Mouse (Mus musculus): ENCODE measurements around the gene Msln. TPM values are rescaled to one million over a fixed set of nuclear protein-coding genes. Genes with fewer than 3 reads are reported as not detected.

Gene Msln
- polyA plus RNA-seq, 1 experiment from 2014 or later, result 0.27 TPM

- no peaks in the 10 kb centered on the region for H3K9me3 ChIP-seq
- no peaks in the 10 kb centered on the region for H3K36me3 ChIP-seq
- H3K9ac ChIP-seq, result no peak overlapping the region
- H3K4me2 ChIP-seq (replicated peaks), result no peak overlapping the region
- no peak overlapping the region for H3K27ac ChIP-seq
- no peak overlapping the region for H3K4me3 ChIP-seq
- no peak for ATAC-seq (ENCODE audit: low FRiP score, low read depth)
- no peaks in the 10 kb centered on the region for H3K4me1 ChIP-seq
- H3K27me3 ChIP-seq (replicated peaks), result no peaks in the 10 kb centered on the region; the same call in 1 of the 2 replicates
- 30% methylated on average over 3 of the region's 3 CpGs for WGBS
These were observed 8.4 kb upstream of the Msln start for GRCm38 (mm10) chr17:25762591-25762990.

- no peaks in the 10 kb centered on the region for H3K9me3 ChIP-seq
- no peak overlapping the region for H3K9ac ChIP-seq
- no peak overlapping the region for H3K4me3 ChIP-seq
- no peak overlapping the region for H3K27ac ChIP-seq
- WGBS, result 59% methylated on average over 4 of the region's 4 CpGs
- no peaks in the 10 kb centered on the region for H3K36me3 ChIP-seq
- no peak for ATAC-seq (ENCODE audit: low FRiP score, low read depth)
- no peaks in the 10 kb centered on the region for H3K4me1 ChIP-seq
- no peaks in the 10 kb centered on the region for H3K27me3 ChIP-seq (replicated peaks)
- H3K4me2 ChIP-seq (replicated peaks), result no peak overlapping the region
These were observed 7.4 kb upstream of the Msln start for GRCm38 (mm10) chr17:25761561-25761970.

- no peak overlapping the region for H3K4me3 ChIP-seq
- H3K4me2 ChIP-seq (replicated peaks), result no peak overlapping the region
- ATAC-seq (ENCODE audit: low FRiP score, low read depth), result no peak
- H3K36me3 ChIP-seq, result no peaks in the 10 kb centered on the region
- no peaks in the 10 kb centered on the region for H3K9me3 ChIP-seq
- H3K27me3 ChIP-seq (replicated peaks), result no peaks in the 10 kb centered on the region
- H3K4me1 ChIP-seq, result no peaks in the 10 kb centered on the region
- H3K9ac ChIP-seq, result no peak overlapping the region
- 75% methylated on average over 8 of the region's 8 CpGs for WGBS
- no peak overlapping the region for H3K27ac ChIP-seq
These were observed 6.0 kb upstream of the Msln start for GRCm38 (mm10) chr17:25760148-25760547.

- Histone ChIP-seq H3K4me3 (no peak overlapping the region), H3K9me3 (no peaks in the 10 kb centered on the region), H3K9ac (no peak overlapping the region), H3K36me3 (no peaks in the 10 kb centered on the region), H3K4me2 (replicated peaks) (no peak overlapping the region), H3K4me1 (no peaks in the 10 kb centered on the region), H3K27me3 (replicated peaks) (no peaks in the 10 kb centered on the region; the same call in 1 of the 2 replicates), H3K27ac (no peak overlapping the region)
- ATAC-seq (ENCODE audit: low FRiP score, low read depth), result no peak
- WGBS, result 80% methylated on average over 3 of the region's 3 CpGs
These were observed 3.5 kb upstream of the Msln start for GRCm38 (mm10) chr17:25757691-25758090.

GRCm38 (mm10) chr17:25756378-25757242, 2.4 kb upstream of the Msln start:
- H3K27ac ChIP-seq, result no peak overlapping the region
- H3K4me1 ChIP-seq, result 0 out of 2 replicates have a peak, but pooled peaks cover 2% of the 10 kb centered on the region
- no peak overlapping the region for H3K4me2 ChIP-seq (replicated peaks)
- H3K4me3 ChIP-seq, result no peak overlapping the region
- H3K36me3 ChIP-seq, result no peaks in the 10 kb centered on the region
- ATAC-seq (ENCODE audit: low FRiP score, low read depth), result no peak
- no peak overlapping the region for H3K9ac ChIP-seq
- no peaks in the 10 kb centered on the region for H3K9me3 ChIP-seq
- no peaks in the 10 kb centered on the region; the same call in 1 of the 2 replicates for H3K27me3 ChIP-seq (replicated peaks)
- 83% methylated on average over 9 of the region's 9 CpGs for WGBS

GRCm38 (mm10) chr17:25755627-25756377, 1.6 kb upstream of the Msln start:
- no peaks in the 10 kb centered on the region for H3K9me3 ChIP-seq
- H3K27me3 ChIP-seq (replicated peaks), result no peaks in the 10 kb centered on the region; the same call in 1 of the 2 replicates
- H3K36me3 ChIP-seq, result no peaks in the 10 kb centered on the region
- H3K4me2 ChIP-seq (replicated peaks), result no peak overlapping the region
- ATAC-seq (ENCODE audit: low FRiP score, low read depth), result no peak
- no peak overlapping the region for H3K4me3 ChIP-seq
- H3K4me1 ChIP-seq, result 0 out of 2 replicates have a peak, but pooled peaks cover 5% of the 10 kb centered on the region
- no peak overlapping the region for H3K27ac ChIP-seq
- WGBS, result 66% methylated on average over 4 of the region's 4 CpGs
- H3K9ac ChIP-seq, result no peak overlapping the region

GRCm38 (mm10) chr17:25755086-25755485, 908 bp upstream of the Msln start:
- Histone ChIP-seq H3K4me1 (0 out of 2 replicates have a peak, but pooled peaks cover 5% of the 10 kb centered on the region), H3K27ac (no peak overlapping the region), H3K9ac (no peak overlapping the region), H3K27me3 (replicated peaks) (no peaks in the 10 kb centered on the region; the same call in 1 of the 2 replicates), H3K36me3 (no peaks in the 10 kb centered on the region), H3K9me3 (no peaks in the 10 kb centered on the region), H3K4me3 (no peak overlapping the region), H3K4me2 (replicated peaks) (no peak overlapping the region)
- 72% methylated on average over 4 of the region's 4 CpGs for WGBS
- ATAC-seq (ENCODE audit: low FRiP score, low read depth), result no peak

- no peaks in the 10 kb centered on the region; the same call in 1 of the 2 replicates for H3K27me3 ChIP-seq (replicated peaks)
- 57% methylated on average over 5 of the region's 5 CpGs for WGBS
- no peak overlapping the region for H3K9ac ChIP-seq
- H3K9me3 ChIP-seq, result no peaks in the 10 kb centered on the region
- H3K27ac ChIP-seq, result no peak overlapping the region
- H3K36me3 ChIP-seq, result no peaks in the 10 kb centered on the region
- 0 out of 2 replicates have a peak, but pooled peaks cover 5% of the 10 kb centered on the region for H3K4me1 ChIP-seq
- H3K4me3 ChIP-seq, result no peak overlapping the region
- ATAC-seq (ENCODE audit: low FRiP score, low read depth), result no peak
- no peak overlapping the region for H3K4me2 ChIP-seq (replicated peaks)
These were observed 2.7 kb downstream of the Msln start for GRCm38 (mm10) chr17:25751446-25751845.

- no peaks in the 10 kb centered on the region for H3K36me3 ChIP-seq
- ATAC-seq (ENCODE audit: low FRiP score, low read depth), result no peak
- no peaks in the 10 kb centered on the region for H3K27me3 ChIP-seq (replicated peaks)
- no peak overlapping the region for H3K4me2 ChIP-seq (replicated peaks)
- H3K4me1 ChIP-seq, result 0 out of 2 replicates have a peak, but pooled peaks cover 5% of the 10 kb centered on the region
- no peak overlapping the region for H3K9ac ChIP-seq
- H3K27ac ChIP-seq, result no peak overlapping the region
- H3K4me3 ChIP-seq, result no peak overlapping the region
- 85% methylated on average over 6 of the region's 6 CpGs for WGBS
- H3K9me3 ChIP-seq, result no peaks in the 10 kb centered on the region
These were observed 4.9 kb downstream of the Msln start for GRCm38 (mm10) chr17:25749314-25749713.

GRCm38 (mm10) chr17:25748238-25748637, 5.9 kb downstream of the Msln start:
- 0 out of 2 replicates have a peak, but pooled peaks cover 5% of the 10 kb centered on the region for H3K4me1 ChIP-seq
- no peaks in the 10 kb centered on the region for H3K36me3 ChIP-seq
- no peak overlapping the region for H3K27ac ChIP-seq
- H3K4me3 ChIP-seq, result no peak overlapping the region
- H3K27me3 ChIP-seq (replicated peaks), result no peaks in the 10 kb centered on the region
- H3K4me2 ChIP-seq (replicated peaks), result no peak overlapping the region
- WGBS, result 93% methylated on average over 4 of the region's 4 CpGs
- no peak overlapping the region for H3K9ac ChIP-seq
- ATAC-seq (ENCODE audit: low FRiP score, low read depth), result no peak
- H3K9me3 ChIP-seq, result no peaks in the 10 kb centered on the region

- H3K9ac ChIP-seq, result no peak overlapping the region
- H3K4me3 ChIP-seq, result no peak overlapping the region
- no peaks in the 10 kb centered on the region for H3K4me1 ChIP-seq
- H3K4me2 ChIP-seq (replicated peaks), result no peak overlapping the region
- H3K27ac ChIP-seq, result no peak overlapping the region
- 81% methylated on average over 10 of the region's 10 CpGs for WGBS
- no peaks in the 10 kb centered on the region for H3K36me3 ChIP-seq
- 0 out of 2 replicates have a peak, but pooled peaks cover 3% of the 10 kb centered on the region for H3K27me3 ChIP-seq (replicated peaks)
- ATAC-seq (ENCODE audit: low FRiP score, low read depth), result no peak
- no peaks in the 10 kb centered on the region for H3K9me3 ChIP-seq
These were observed 9.9 kb downstream of the Msln start for GRCm38 (mm10) chr17:25744311-25744710.

- 90% methylated on average over 9 of the region's 9 CpGs for WGBS
- Histone ChIP-seq H3K9ac (no peak overlapping the region), H3K4me2 (replicated peaks) (no peak overlapping the region), H3K36me3 (no peaks in the 10 kb centered on the region), H3K4me1 (no peaks in the 10 kb centered on the region), H3K4me3 (no peak overlapping the region), H3K27me3 (replicated peaks) (0 out of 2 replicates have a peak, but pooled peaks cover 3% of the 10 kb centered on the region), H3K9me3 (no peaks in the 10 kb centered on the region), H3K27ac (no peak overlapping the region)
- no peak for ATAC-seq (ENCODE audit: low FRiP score, low read depth)
These were observed 10.3 kb downstream of the Msln start for GRCm38 (mm10) chr17:25743831-25744230.
